Mouse (Mus musculus) kidney, postnatal 36 days (tissue): ENCODE data around the gene Cerkl.

Experiments
- DNase-seq, 2 experiments: peaks; one replicate each; pipeline ENCODE4 v3.0.0; 2021 to 2022; ENCODE audit warnings: mixed read lengths in 2 of 2

Gene Cerkl

GRCm38 (mm10) chr2:79442906-79443305, 13.7 kb downstream of the Cerkl start:
- no peak for DNase-seq

- DNase-seq = no peak
Measured at GRCm38 (mm10) chr2:79442227-79442626, 14.4 kb downstream of the Cerkl start.

GRCm38 (mm10) chr2:79430061-79430460, 26.5 kb downstream of the Cerkl start:
- no peak for DNase-seq

GRCm38 (mm10) chr2:79429650-79430049, 26.9 kb downstream of the Cerkl start:
- DNase-seq = peak; percentile 41 to 57

GRCm38 (mm10) chr2:79429108-79429507, 27.5 kb downstream of the Cerkl start:
- no peak for DNase-seq

- peak in 1 of 2 experiments; percentile 18 for DNase-seq
Measured at GRCm38 (mm10) chr2:79428569-79429104, 27.9 kb downstream of the Cerkl start.

- no peak for DNase-seq
Measured at GRCm38 (mm10) chr2:79428022-79428421, 28.6 kb downstream of the Cerkl start.

- no peak for DNase-seq
Measured at GRCm38 (mm10) chr2:79421696-79422095, 34.9 kb downstream of the Cerkl start.

- DNase-seq = no peak
Measured at GRCm38 (mm10) chr2:79414505-79414904, 42.1 kb downstream of the Cerkl start.

- DNase-seq = peak in 1 of 2 experiments; percentile 15
Measured at GRCm38 (mm10) chr2:79410903-79411255, 45.7 kb downstream of the Cerkl start.

GRCm38 (mm10) chr2:79410247-79410902, 46.2 kb downstream of the Cerkl start:
- no peak for DNase-seq

- DNase-seq = no peak
Measured at GRCm38 (mm10) chr2:79405661-79406405, 50.8 kb downstream of the Cerkl start.

- DNase-seq = no peak
Measured at GRCm38 (mm10) chr2:79400045-79400444, 56.5 kb downstream of the Cerkl start.

GRCm38 (mm10) chr2:79399234-79400000, 57.2 kb downstream of the Cerkl start:
- DNase-seq = no peak

- no peak for DNase-seq
Measured at GRCm38 (mm10) chr2:79398831-79399230, 57.8 kb downstream of the Cerkl start.

GRCm38 (mm10) chr2:79398343-79398742, 58.2 kb downstream of the Cerkl start:
- DNase-seq = no peak

GRCm38 (mm10) chr2:79397107-79397506, 59.5 kb downstream of the Cerkl start:
- peak in 1 of 2 experiments; percentile 8 for DNase-seq

- peak; percentile 12 to 56 for DNase-seq
Measured at GRCm38 (mm10) chr2:79379087-79380041, 77.2 kb downstream of the Cerkl start.

GRCm38 (mm10) chr2:79378346-79379086, 78.1 kb downstream of the Cerkl start:
- DNase-seq = peak in 1 of 2 experiments; percentile 11

GRCm38 (mm10) chr2:79372486-79373200, 83.9 kb downstream of the Cerkl start:
- peak; percentile 47 to 74 for DNase-seq

GRCm38 (mm10) chr2:79372154-79372467, 84.5 kb downstream of the Cerkl start:
- no peak for DNase-seq
